Mouse (Mus musculus) heart, embryonic 13.5 days (tissue): ENCODE results near the gene Ptbp3. TPM values are rescaled to one million over a fixed set of nuclear protein-coding genes. Genes with fewer than 3 reads are reported as not detected.

ENCODE experiments used
- ATAC-seq: fragments of 200-750 bp; cut with Nextera tagmentation; 2 replicates; pipeline ENCODE4 v1.8.0; 2017; ENCODE audit warnings: moderate TSS enrichment; ENCODE audit not compliant: insufficient number of reproducible peaks, low FRiP score, low TSS enrichment; ENCODE audit errors: extremely low read depth
- H3K27ac ChIP-seq: fragments of 300-500 bp; sonication (generic); replicated peaks from 2 replicates; pipeline ENCODE4 v1.5.1; 2015; ENCODE audit warnings: moderate library complexity, mild to moderate bottlenecking, inconsistent platforms
- H3K27me3 ChIP-seq: fragments of 300-500 bp; sonication (generic); replicated peaks from 2 replicates; pipeline ENCODE4 v1.6.1; 2015; ENCODE audit warnings: mild to moderate bottlenecking, inconsistent platforms
- H3K36me3 ChIP-seq: fragments of 300-500 bp; sonication (generic); 2 replicates; pipeline ENCODE4 v1.6.1; 2015; ENCODE audit warnings: mild to moderate bottlenecking, inconsistent platforms
- H3K4me1 ChIP-seq: fragments of 300-500 bp; sonication (generic); 2 replicates; pipeline ENCODE4 v1.6.1; 2015; ENCODE audit warnings: inconsistent platforms
- H3K4me2 ChIP-seq: fragments of 300-500 bp; sonication (generic); 2 replicates; pipeline ENCODE4 v1.6.1; 2015; ENCODE audit warnings: inconsistent platforms, mild to moderate bottlenecking, moderate library complexity
- H3K4me3 ChIP-seq: fragments of 300-500 bp; sonication (generic); 2 replicates; pipeline ENCODE4 v1.5.1; 2015; ENCODE audit warnings: moderate library complexity, mild to moderate bottlenecking, inconsistent platforms
- H3K9ac ChIP-seq: fragments of 300-500 bp; sonication (generic); 2 replicates; pipeline ENCODE4 v1.6.1; 2015; ENCODE audit warnings: inconsistent platforms, mild to moderate bottlenecking, moderate library complexity
- H3K9me3 ChIP-seq: fragments of 300-500 bp; sonication (generic); 2 replicates; pipeline ENCODE4 v1.6.1; 2016; ENCODE audit warnings: inconsistent platforms
- WGBS: fragments of 180-500 bp; shearing (Covaris S2); methylation state at CpG from one replicate; pipeline ENCODE4 v1.1.7; 2015; ENCODE audit warnings: mixed read lengths; 5-methylcytosine and 5-hydroxymethylcytosine counted together
- polyA plus RNA-seq: library from polyadenylated mRNA; unstranded; fragments of >200 nt; fragmentation: Nextera tagmentation; extraction: Ambion mirVana; gene quantifications from 2 replicates; pipeline ENCODE4 v1.2.1, GENCODE M21; 2015

Gene Ptbp3
- polyA plus RNA-seq, 1 experiment from 2014 or later: 27.1 TPM

DNA sequence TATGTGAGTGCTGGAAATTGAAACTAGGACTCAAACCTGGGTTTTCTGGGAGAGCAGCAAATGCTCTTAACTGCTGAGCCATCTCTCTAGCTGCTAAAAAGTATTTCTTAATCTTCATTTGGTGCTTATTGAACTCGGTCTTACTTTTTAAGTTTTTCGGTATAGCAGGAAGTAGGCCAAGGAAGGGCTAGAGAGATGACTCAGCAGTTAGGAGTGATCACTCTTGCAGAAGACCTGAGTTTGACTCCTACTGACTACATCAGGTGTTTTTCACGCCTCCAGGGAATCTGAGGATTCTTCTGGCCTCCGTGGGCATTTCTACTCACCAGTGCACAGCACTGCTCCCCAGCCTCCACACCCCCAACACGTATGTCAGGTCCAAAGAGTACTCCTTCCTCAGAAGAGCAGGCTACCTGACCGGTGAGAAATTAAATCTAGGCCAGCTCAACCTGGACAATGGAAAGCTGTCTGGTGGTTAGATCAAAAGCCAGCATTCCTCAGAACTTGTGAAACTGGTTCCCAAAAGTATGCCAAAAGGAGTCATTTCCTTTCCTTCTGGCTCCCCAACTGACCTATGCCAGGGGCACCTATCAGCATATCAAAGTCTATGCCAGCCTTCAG is 98.8 kb downstream of the Ptbp3 start:
- Histone ChIP-seq H3K9ac (no peak overlapping the region), H3K4me1 (peaks cover 6% of the 10 kb centered on the region), H3K4me3 (no peak overlapping the region), H3K27me3 (no peaks in the 10 kb centered on the region), H3K36me3 (no peaks in the 10 kb centered on the region), H3K27ac (no peak overlapping the region), H3K4me2 (no peak overlapping the region), H3K9me3 (peaks cover 4% of the 10 kb centered on the region; the same call in 1 of the 2 replicates)
- WGBS: 78% methylated on average over 6 of the region's 6 CpGs
- ATAC-seq: no peak

DNA sequence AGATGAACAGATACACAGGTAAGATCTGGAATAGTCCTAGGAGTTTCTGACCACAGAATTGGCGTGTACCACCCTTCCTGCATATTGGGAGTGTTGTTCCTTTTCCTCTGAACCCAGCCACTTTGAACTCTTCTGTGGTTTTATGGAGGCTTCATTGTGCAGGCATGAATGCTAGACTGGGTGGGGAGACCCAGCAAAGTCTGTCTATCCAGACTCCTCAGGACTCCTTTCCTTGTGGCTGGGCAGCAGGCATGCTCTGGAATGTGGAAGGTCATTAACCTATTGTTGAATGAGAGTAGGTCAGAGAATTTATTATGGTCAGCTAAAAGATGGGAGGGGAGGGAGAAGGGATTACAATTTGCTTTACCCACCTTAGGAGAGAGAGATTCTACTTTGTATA is 101.9 kb downstream of the Ptbp3 start:
- H3K4me2 ChIP-seq: no peak overlapping the region
- H3K27me3 ChIP-seq: no peaks in the 10 kb centered on the region
- peaks cover 4% of the 10 kb centered on the region; the same call in 1 of the 2 replicates for H3K9me3 ChIP-seq
- H3K4me1 ChIP-seq: peaks cover 9% of the 10 kb centered on the region
- no peak for ATAC-seq
- H3K27ac ChIP-seq: no peak overlapping the region
- no peak overlapping the region for H3K4me3 ChIP-seq
- no peaks in the 10 kb centered on the region for H3K36me3 ChIP-seq
- WGBS: 80% methylated on average over 1 of the region's 1 CpGs
- no peak overlapping the region for H3K9ac ChIP-seq

DNA sequence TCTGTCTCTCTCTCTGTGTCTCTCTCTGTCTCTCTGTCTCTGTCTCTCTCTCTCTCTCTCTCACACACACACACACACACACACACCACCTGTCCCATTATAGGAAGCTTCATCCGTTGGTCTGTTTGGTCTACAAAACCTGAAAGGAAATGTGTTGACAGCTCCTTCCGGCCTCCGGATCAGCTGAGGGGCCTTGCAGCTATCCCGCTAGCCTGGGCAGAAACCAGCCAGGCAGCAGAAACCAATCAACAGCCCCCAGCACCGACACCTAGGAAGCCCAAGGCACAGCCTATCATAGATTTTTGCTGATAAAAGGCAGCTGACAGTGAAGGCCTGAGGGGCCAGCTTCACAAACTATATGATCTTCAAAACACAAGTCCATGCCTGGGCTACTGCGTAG is 103.6 kb downstream of the Ptbp3 start:
- ATAC-seq: no peak
- H3K9me3 ChIP-seq: peaks cover 4% of the 10 kb centered on the region; the same call in 1 of the 2 replicates
- no peak overlapping the region for H3K9ac ChIP-seq
- H3K27ac ChIP-seq: no peak overlapping the region
- 20% methylated on average over 6 of the region's 6 CpGs for WGBS
- H3K4me3 ChIP-seq: no peak overlapping the region
- peaks cover 9% of the 10 kb centered on the region for H3K4me1 ChIP-seq
- no peaks in the 10 kb centered on the region for H3K27me3 ChIP-seq
- no peak overlapping the region for H3K4me2 ChIP-seq
- H3K36me3 ChIP-seq: no peaks in the 10 kb centered on the region

DNA sequence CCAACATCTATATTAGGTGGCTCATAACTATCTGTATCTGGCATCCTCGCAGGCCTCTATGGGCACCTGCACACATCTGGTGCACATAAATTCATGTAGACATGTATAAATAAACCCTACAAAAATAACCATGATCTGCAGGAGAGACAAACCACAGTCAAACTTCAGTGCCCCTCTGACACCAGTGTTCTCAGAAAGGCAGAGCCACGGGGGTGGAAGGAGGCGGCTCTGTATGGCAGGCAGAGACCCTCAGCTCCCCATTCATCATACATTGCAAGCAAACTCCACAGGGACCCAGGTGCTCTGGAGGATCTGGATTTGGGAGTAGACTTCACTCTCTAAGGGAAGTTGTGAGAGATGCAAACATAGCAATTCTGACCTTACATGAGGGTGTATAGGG is 104.2 kb downstream of the Ptbp3 start:
- no peak for ATAC-seq
- no peak overlapping the region for H3K9ac ChIP-seq
- peaks cover 12% of the 10 kb centered on the region for H3K4me1 ChIP-seq
- H3K4me2 ChIP-seq: no peak overlapping the region
- 78% methylated on average over 3 of the region's 3 CpGs for WGBS
- no peaks in the 10 kb centered on the region for H3K36me3 ChIP-seq
- no peak overlapping the region for H3K4me3 ChIP-seq
- no peak overlapping the region for H3K27ac ChIP-seq
- peaks cover 4% of the 10 kb centered on the region; the same call in 1 of the 2 replicates for H3K9me3 ChIP-seq
- no peaks in the 10 kb centered on the region for H3K27me3 ChIP-seq

DNA sequence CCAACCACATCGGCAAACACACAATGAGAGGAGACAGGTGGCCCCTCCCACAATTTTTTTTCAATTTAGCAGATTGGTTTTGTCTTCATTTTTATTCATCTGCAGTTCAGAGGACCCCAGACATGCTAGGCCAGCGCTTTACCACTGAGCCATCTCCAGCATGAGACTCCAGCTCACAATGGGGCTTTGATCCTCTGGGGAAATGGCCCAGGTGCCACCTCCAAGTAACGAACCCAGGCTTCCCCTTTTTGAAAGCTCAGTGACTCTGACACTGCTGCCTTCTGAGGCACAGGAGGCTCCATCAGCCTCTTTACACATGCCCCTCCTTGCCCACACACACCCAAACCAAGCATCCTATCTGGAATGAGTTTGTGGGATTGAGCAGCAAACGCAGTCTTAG is 105.1 kb downstream of the Ptbp3 start:
- Histone ChIP-seq H3K4me3 (no peak overlapping the region), H3K9ac (no peak overlapping the region), H3K4me1 (peaks cover 21% of the 10 kb centered on the region), H3K4me2 (no peak overlapping the region), H3K9me3 (peaks cover 4% of the 10 kb centered on the region; the same call in 1 of the 2 replicates), H3K27ac (no peak overlapping the region), H3K27me3 (no peaks in the 10 kb centered on the region), H3K36me3 (no peaks in the 10 kb centered on the region)
- 73% methylated on average over 4 of the region's 4 CpGs for WGBS
- ATAC-seq: no peak

DNA sequence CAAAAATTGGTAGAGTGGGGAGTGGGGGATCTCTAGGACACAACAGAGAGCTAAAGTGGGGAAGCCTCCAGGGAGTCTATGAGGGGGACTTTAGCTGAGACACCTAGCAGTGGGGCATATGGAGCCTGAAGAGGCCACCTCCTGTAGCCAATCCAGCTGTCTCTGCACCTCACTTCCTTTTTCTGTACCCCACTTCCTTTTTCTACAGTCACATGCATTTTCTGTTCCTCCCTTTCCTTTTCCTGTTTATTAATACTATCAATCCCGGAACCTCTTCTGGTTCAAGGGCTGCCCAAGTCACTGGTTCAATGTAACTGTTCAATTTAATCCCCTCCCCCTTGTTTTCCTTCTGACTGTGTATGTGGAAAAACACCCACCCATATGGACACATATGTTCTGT is 107.9 kb downstream of the Ptbp3 start:
- no peak for ATAC-seq
- Histone ChIP-seq H3K9ac (no peak overlapping the region), H3K4me2 (no peak overlapping the region), H3K4me1 (peaks cover 39% of the 10 kb centered on the region), H3K27me3 (no peaks in the 10 kb centered on the region), H3K36me3 (no peaks in the 10 kb centered on the region), H3K4me3 (no peak overlapping the region), H3K27ac (no peak overlapping the region), H3K9me3 (no peaks in the 10 kb centered on the region)
- WGBS: 68% methylated on average over 1 of the region's 1 CpGs

DNA sequence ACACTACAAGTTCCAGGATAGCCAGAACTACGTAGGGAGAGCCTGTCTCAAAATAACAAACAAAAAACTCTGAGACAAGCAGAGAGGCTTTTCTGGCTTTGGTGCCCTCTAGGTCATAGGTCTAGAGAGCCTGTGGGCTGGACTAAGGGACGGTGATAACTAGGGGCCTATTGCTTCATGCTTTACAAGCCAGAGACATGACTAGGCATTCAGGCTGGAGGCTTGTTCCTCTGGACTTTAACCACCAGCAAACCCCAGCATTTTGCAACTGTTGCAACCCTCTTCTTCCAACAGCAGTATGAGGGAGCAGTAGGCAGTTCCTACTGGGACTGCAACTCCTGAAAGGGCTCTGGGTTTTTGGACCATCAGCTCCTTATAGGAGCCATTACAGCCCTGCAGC is 109.2 kb downstream of the Ptbp3 start:
- peaks cover 30% of the 10 kb centered on the region for H3K4me1 ChIP-seq
- no peaks in the 10 kb centered on the region for H3K36me3 ChIP-seq
- no peaks in the 10 kb centered on the region for H3K9me3 ChIP-seq
- no peaks in the 10 kb centered on the region for H3K27me3 ChIP-seq
- no peak overlapping the region for H3K4me3 ChIP-seq
- WGBS: 43% methylated on average over 2 of the region's 2 CpGs
- H3K27ac ChIP-seq: no peak overlapping the region
- ATAC-seq: no peak
- H3K4me2 ChIP-seq: no peak overlapping the region
- no peak overlapping the region for H3K9ac ChIP-seq

DNA sequence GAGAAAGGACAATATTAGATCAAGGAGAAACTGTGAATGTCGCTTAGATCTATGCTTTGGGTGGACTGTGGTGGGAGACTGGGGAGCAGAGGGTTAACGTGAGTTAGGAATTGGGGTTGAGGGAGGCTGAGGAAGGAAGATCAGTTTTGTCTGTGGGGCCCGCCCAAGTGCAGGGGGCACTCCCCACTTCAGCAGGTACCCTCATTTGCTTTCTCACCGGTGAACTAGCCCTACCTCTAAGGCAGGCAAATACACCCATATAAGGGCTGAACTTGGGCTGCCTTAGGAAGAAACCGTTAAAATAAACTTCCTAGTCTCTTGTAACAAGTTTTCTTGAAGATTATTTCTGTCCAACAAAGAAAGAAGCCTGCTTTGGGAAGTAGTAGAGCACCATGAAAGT is 110.1 kb downstream of the Ptbp3 start:
- H3K36me3 ChIP-seq: no peaks in the 10 kb centered on the region

DNA sequence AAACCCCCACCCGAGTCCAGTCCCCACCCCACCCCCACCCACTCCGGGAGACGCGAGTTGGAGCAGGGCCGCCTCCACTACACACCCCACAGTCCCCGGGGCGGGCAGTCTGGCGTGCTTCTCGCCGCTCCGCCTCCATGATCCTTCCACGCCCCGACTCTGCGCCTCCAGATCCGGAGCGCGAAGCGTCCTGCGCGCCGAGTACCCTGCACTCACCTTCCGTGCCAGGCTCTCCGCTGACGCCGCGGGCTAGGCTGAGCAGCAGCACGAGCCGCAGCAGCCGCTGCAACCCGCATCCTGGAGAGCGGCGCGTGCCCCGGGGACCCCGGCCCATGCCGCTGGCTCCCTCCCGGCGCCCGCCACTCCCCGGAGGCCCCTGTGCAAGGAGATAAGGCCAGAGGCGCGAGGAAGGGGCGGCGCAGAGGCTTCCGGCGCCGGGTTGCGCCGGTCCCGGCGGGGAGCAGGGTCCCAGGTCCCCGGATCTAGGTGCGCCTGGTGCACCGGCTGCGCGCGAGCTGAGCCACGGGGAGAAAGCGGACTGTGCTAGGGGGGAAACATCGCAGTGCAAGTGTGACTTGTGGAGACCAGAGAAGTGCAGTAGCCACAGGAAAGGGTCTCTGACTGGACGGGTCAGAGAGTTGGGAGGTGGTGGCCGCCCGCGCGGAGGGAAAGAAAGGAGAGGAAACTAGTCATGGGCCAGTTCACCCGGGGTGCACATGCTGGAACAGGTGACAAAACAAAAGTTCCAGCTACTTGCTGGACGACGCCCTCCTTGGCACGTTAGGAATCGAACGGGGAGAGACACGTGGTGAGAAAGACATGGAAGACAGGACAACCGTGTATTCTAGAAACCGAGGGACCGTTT is 110.9 kb downstream of the Ptbp3 start, which contains the start of gene Susd1:
Gene Susd1 (minus strand): TSS at position 644 of the 865 bp plus-strand sequence.
- peak within 1 kb of the TSS; percentile 91 for H3K4me2 ChIP-seq
- under 1% methylated on average over 75 of the region's 75 CpGs for WGBS
- H3K4me1 ChIP-seq: peaks cover 30% of the 10 kb centered on the region
- no peaks in the 10 kb centered on the region for H3K27me3 ChIP-seq
- peak within 1 kb of the TSS; percentile 61 for H3K27ac ChIP-seq
- no peaks in the 10 kb centered on the region for H3K9me3 ChIP-seq
- peak within 1 kb of the TSS; percentile 85 for H3K9ac ChIP-seq
- H3K4me3 ChIP-seq: peak within 1 kb of the TSS; percentile 73
- H3K36me3 ChIP-seq: no peaks in the 10 kb centered on the region
- peak; percentile 34; the same call in 1 of the 2 replicates for ATAC-seq

More for the DNA sequence above, 110.1 kb downstream of the Ptbp3 start:
- H3K4me2 ChIP-seq: peak overlapping the region; percentile 91
- WGBS: 35% methylated on average over 5 of the region's 5 CpGs
- peak overlapping the region; percentile 73 for H3K4me3 ChIP-seq
- no peak for ATAC-seq
- H3K4me1 ChIP-seq: peaks cover 30% of the 10 kb centered on the region
- H3K27ac ChIP-seq: no peak overlapping the region
- H3K9me3 ChIP-seq: no peaks in the 10 kb centered on the region
- no peaks in the 10 kb centered on the region for H3K27me3 ChIP-seq
- H3K9ac ChIP-seq: peak overlapping the region; percentile 85

DNA sequence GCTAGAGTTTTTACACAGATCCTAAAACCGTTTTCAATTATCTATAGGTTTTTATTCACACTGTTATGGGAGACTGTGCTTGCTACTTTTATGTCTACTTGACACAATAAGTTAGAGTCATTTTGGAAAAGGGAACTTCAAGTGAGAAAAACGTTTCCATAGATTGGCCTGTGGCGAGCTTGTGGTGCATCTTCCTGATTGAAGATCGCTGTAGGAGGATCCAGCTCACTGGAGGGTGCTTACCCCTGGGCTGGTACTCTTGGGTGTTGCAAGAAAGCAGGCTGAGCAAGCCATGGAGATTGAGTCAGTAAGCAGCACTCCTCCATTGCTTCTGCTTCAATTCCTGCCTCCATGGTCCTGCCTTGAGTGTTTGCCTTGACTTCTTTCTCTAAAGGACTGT is 113.2 kb downstream of the Ptbp3 start:
- Histone ChIP-seq H3K9me3 (no peaks in the 10 kb centered on the region), H3K27ac (no peak overlapping the region), H3K4me3 (no peak overlapping the region), H3K9ac (no peak overlapping the region), H3K27me3 (no peaks in the 10 kb centered on the region), H3K4me1 (peaks cover 33% of the 10 kb centered on the region), H3K36me3 (no peaks in the 10 kb centered on the region), H3K4me2 (no peak overlapping the region)
- no peak for ATAC-seq
- WGBS: 82% methylated on average over 4 of the region's 4 CpGs

DNA sequence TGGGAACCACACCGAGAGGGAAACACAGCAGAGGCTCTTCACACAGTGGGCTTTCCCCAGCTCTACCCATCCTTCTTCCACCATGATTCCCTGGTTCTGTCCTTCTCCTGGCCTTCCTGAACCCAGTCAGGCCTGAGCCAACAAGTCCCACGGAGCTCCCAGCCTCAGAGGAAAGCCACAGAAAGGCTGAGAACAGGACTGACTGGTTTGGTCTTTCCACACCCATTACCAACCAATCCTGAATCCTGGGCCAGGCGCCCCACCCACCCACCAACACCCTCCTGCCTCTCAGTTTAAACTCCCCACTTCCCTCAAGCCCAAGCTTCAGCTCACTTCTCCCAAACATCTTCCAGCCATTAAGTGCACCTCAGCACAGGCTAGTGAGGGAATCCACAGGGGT is 115.1 kb downstream of the Ptbp3 start:
- Histone ChIP-seq H3K4me2 (no peak overlapping the region), H3K27ac (no peak overlapping the region), H3K4me3 (no peak overlapping the region), H3K4me1 (peaks cover 32% of the 10 kb centered on the region), H3K27me3 (no peaks in the 10 kb centered on the region), H3K9ac (no peak overlapping the region), H3K36me3 (no peaks in the 10 kb centered on the region), H3K9me3 (no peaks in the 10 kb centered on the region)
- no peak for ATAC-seq
- 69% methylated on average over 3 of the region's 3 CpGs for WGBS
